Mouse (Mus musculus) forelimb bud, embryonic 11.5 days (tissue): Measurements from ENCODE around the gene Rfc5.
A peak's percentile ranks its signal among the peaks of the same experiment; 100 is the strongest.

Experiments used
- DNase-seq: peaks from one replicate; pipeline ENCODE4 v3.0.0-alpha.2; 2012; ENCODE audit warnings: low read depth, low spot score

Rfc5 gene

DNA sequence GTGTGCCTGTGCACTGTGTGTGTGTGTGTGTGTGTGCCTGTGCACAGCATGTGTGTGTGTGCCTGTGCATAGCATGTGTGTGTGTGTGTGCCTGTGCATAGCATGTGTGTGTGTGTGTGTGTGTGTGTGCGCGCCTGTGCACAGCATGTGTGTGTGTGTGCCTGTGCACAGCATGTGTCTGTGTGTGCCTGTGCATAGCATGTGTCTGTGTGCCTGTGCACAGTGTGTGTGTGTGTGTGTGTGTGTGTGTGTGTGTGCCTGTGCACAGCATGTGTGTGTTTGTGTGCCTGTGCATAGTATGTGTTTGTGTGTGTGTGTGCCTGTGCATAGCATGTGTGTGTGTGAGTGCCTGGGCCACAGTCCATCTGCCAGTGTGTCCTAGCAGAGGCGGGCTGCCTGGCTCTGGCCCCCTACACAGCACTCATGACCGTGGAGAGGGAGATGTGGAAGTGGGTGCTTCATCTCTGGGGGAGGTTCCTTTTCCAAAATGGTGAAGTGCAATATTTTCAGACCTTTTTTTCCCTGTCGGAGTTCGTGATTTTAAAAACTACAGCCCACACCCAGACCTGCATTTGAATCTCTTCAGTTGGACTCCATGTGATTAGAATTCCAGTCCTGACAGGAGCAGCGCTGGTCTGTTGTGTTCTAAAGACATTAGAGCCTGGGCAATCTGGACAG lies 14.3 kb downstream of the Rfc5 start:
- DNase-seq = no peak

DNA sequence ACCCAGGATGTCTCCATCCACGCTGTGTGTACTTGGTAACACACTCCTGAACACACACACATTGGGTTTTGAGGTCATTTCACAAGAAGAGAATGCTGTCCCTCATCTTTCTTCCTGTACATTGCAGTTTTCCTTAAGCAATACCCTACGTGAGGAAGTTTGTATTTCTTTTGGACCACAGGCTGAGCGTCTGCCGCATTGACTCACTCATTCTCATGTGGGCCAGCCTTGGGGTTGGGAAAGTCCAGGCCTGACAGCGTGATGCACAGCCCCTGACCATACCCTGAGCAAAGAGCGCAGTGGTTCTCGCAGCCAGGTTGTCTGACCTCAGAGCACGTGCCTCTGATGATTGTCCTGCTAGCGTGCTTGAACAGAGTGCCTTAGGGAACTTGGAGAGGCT lies 15.4 kb downstream of the Rfc5 start:
- no peak for DNase-seq

DNA sequence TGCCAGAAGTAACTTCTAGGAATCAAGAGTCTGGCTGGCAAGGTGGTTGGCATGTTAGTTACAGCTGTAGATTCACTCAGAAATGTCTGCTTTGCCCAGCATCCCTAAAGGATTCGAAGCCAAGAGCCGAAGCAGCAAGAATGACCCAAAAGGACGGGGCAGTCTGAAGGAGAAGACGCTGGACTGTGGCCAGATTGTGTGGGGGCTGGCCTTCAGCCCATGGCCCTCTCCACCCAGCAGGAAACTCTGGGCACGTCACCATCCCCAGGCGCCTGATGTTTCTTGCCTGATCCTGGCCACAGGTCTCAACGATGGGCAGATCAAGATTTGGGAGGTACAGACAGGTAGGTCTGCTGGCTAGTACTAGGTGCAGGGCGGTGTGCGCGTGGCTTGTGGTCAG lies 18.3 kb downstream of the Rfc5 start:
- no peak for DNase-seq

DNA sequence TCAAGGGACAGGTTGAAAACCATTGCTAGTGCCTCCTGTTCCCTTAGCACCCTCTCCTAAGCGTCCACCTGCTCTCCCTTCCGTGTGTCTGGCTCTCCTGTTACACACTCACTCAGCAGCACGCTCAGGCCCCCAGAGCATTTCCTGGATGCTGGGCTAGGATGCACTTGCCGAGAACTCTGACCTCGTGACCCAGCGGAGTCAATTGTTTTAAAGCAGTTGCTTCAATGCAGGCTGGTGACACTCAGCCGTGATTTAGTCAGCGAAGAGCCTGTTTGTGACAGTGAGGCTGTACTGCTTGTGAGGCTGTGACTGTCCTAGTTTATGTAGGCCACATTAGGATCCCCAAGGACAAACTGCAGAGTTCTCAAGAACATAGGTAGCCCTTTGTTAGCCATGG lies 21.6 kb downstream of the Rfc5 start:
- no peak for DNase-seq

DNA sequence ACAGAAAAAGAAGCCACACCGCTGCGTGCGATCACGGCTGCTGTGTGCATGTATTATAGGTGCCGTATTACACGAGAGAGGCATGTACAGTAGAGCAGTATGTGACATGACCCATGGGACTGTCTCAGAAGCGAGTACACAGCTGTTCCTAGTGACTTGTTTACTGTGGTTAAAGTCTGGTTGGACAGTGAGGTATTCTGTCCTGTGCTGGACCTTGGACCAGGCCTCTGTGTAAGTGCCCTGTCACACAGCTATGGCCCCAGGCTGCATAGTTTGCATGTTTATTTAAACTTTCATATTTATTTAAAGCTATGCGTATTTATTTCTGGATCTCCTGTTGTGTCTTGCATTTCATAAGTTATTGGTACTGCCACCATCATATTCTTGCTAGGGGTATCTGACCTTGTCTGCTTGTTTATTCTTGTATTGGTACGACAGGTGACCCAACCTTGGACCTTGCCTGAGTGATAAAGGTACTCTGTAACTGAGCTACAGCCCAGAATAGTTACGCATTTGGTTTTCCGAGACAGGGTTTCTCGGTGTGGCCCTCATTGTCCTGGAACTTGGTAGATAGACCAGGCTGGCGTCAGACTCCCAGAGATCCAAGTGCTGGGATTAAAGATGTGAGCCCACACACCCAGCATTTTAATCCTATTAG lies 22.8 kb downstream of the Rfc5 start:
- no peak for DNase-seq

DNA sequence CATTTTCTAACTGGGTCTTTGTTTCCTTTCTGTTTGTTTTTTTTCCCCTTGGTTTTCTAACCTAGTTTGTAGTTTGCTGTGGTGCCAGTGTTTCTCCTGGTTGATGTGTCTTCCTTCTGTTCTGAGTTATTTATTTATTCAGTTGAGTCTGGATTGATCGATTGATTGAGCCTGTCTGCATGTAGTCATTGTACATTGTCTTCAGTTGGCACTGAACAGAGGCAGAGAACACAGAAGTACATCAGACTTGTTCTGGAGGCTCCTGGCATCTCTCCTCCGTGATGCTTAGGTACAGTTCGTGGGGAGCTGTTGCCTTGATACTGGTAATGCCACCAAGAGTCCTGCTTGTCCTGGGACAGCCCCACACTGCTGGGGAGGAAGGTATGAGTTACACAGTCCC lies 24.0 kb downstream of the Rfc5 start:
- DNase-seq = no peak

DNA sequence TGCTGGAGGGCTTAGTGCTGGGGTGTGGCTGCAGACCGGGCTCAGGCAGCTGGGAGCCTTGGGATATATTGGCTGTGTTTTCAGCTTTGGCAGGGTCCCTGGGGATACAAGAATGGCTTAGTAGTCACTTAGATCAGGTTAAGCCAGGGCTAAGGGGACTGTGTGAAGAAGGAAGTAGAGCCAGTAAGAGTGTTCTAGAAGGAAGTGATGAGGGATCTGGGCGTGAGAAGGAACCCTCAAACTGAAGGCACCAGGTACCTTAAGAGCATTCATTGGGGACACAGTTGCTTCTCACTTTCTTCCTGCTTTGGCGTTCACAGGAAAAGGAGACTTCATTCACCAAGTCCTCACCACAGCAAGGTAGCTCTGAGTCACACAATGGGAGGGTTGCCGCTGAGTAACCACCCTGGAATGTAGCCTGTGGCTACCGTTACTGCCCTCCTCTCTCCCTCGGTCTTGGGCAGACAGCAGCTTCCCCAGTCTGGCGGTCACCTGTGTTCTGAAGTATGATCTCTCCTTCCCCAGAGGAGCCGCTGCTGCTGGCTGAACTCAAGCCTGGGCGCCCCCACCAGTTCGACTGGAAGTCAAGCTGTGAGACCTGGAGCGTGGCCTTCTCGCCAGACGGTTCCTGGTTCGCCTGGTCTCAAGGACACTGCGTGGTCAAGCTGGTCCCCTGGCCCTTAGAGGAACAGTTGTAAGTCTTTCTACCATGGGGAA lies 25.6 kb downstream of the Rfc5 start:
- no peak for DNase-seq

DNA sequence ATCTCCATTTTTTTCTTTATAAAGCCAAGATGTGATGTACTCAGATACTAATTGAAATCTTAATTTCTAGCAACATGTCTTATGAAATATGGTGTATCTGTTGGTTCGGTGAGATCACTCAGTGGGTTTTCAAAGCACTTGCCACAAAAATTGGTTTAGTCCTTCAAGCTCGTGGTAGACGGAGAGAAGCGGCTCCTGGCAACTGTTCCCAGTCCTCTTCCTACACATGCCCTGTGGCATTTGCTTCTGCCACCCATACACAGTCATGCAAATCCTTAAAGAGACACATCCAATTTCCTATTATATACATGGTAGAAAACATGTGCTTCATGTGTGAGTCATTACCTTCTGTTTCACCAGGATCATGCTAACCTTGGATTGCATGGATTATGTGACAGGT lies 27.3 kb downstream of the Rfc5 start:
- no peak for DNase-seq

DNA sequence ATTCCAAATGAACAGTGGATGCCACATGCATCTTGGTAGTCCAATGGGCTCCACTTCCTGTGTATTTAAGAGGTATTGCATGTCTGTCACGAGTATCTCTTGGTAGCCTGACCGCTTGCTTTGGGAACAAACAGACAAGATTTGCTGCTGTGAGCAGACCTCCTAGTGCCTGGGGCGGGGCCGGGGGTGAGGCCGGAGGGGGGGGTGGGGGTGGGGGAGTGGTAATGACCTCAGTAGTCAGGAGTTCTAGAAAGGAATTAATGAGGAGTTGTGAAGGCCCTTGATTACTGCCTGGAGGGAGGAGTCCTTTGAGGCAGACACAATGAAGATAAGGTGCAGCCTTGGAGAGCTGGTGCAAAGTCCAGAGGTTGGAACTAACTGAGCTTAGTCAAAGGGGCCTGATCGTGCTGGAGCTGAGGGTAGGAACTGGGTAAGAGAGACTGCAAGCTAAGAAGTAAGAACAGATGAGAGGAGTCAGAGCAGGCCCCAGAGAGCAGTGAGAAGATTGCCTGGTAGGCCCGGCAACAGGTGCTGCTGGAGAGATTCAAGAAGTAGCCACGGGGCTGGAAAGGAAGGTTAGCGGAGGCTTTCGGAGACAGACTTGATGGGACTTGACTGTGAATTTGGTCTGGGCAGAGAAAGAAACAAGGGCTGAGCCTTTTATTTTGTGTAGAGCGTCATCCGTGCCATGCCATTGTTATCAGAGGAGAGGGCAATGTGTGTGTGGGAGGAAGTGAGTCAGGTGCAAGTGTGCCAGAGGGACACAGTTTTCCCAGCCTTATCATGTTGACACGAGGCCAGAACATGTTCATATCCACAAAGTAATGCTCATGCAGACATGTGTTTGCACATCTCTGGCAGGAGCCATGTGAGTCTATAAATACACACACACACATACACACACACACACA lies 28.0 kb downstream of the Rfc5 start:
- no peak for DNase-seq

DNA sequence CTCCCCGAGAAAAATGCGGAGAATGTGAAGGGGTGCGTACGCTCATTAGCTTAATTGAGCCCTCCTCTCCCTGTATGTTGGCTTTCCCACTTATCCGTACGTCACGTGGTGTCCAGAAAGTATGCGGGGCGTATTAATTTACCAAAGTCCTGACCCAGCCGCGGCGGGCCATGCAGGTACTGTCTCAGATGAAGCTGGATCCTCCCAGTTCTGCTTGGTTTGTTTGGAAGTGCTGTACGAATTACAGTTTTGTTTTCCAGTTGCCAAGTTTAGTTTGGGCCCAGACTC lies 28.7 kb downstream of the Rfc5 start:
- no peak for DNase-seq

DNA sequence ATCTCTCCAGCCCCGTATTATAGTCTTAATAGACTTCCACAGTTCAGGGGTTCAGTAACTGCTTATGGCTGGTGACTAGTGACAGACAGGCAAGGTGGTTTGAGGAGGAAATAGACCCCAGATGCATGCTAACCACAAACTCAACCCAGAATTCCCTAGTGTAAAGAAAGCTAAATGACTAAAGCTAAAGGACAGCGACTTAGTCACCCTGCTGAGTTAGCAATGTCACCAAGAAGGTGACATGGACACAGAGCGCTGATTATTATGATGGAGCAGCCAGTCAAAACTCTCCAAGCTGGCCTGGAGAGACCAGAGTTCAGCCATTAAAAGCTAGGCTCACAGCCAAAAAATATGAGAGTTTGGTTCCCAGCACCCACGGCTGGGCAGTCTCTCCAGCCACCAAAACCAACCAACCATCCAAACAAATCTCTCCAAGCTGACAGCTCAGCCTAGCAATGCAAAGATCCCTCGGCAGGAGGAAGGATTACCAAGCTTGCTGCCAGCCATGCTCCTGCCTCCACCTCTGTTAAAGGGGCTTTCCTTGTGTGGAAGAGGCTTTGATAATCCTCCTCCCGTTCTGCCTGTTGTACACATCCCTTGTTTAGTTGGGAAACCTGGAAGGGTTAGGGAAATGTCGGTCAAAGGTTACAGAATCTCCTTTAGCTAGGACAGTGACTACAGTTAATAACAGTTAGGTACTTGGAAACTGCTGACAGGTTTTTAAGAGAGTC lies 29.2 kb downstream of the Rfc5 start:
- DNase-seq = no peak

DNA sequence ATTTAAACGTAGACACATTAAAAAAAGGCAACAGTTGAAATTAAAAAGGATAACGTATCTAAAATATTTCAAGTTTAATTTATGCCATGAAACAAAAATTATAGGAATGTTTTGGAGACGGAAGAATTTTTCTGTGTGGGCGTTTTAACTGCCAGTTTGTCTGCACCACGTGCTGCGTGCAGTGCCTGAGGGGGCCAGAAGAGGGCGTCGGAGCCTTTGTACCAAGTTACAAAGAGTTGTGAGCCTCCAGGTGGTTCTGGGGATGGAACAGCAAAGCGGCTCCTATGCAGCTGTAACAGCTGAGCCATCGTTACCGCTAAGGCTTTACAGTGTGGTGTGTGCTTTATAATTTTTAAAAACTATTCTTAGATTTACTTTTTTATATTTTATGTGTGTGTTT lies 30.1 kb downstream of the Rfc5 start:
- peak; percentile 56 for DNase-seq

DNA sequence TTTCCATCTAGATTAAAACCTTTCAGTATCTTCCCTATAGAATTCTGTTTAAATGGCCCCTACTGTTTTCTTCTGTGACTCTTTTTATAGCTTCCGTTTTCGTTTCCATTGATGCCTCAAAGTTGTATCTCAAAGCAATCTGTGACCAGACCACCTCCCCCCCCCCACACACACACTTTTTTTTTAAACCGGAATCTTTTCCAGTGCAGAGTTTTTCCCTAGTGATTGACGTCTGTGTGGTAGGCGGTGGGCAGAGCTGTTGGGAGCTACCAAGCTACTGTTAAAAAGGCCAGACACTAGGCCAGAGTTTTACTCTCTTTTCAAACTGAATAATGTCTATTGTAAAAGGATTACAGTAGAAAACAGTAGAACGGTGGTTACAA lies 30.6 kb downstream of the Rfc5 start:
- DNase-seq = no peak

DNA sequence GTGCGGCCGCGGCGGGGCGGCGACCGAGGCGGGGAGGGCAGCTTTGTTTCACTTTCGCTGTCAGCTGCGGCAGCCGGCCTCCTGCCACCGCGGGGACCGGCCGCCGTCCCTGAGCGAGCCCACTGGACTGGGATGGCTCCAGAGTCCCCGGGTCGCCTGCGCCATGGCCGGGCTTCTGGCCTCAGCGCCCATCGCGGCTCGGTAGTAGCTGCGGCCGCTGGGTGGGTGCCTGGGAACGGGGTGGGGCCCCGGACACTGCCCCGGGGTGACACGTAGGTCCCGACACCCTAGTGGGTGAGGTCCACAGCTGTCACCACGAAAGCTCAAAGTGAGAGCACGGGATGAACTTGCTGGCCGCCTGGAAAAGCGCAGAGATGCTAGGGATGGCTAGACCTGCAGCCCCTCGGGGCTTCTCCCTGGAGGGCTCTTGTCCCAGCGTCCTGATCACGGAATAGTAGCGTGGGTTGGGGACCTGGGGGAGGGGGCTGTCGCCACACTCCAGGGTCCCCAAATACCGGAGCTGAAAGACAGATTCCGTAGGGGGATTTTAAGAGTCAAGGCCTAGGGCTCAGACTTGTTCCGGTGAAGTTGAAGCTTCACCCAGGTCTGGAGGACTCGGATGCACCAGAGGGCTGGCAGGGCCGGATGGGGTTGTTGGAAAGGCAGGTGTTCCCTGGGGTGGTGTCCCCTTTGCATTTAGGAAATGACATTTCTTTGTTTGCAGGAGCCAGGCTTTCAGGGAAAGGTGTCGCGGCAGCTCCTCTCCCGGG lies 31.2 kb downstream of the Rfc5 start:
- no peak for DNase-seq

DNA sequence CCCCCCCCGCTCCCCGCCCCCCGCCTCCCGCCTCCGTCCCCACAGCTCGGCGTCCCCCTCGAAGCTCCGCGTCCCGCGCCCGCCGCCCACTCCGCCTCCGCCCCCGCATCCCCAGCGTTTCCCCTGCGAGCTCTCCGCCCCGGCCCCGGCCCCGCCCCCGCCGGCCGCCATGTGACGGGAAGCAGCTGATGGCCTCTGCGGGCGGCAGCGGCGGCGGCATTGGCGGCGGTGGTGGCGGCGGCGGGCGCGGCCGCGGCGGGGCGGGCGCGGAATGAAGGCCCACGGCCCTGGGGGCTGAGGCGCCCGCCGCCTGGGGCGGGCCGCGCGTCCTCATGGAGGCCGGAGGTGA lies 31.7 kb downstream of the Rfc5 start, which contains the start of gene Wsb2:
Gene Wsb2, plus strand, starts transcription at position 176 of the 349 bp plus-strand sequence.
- DNase-seq = no peak

DNA sequence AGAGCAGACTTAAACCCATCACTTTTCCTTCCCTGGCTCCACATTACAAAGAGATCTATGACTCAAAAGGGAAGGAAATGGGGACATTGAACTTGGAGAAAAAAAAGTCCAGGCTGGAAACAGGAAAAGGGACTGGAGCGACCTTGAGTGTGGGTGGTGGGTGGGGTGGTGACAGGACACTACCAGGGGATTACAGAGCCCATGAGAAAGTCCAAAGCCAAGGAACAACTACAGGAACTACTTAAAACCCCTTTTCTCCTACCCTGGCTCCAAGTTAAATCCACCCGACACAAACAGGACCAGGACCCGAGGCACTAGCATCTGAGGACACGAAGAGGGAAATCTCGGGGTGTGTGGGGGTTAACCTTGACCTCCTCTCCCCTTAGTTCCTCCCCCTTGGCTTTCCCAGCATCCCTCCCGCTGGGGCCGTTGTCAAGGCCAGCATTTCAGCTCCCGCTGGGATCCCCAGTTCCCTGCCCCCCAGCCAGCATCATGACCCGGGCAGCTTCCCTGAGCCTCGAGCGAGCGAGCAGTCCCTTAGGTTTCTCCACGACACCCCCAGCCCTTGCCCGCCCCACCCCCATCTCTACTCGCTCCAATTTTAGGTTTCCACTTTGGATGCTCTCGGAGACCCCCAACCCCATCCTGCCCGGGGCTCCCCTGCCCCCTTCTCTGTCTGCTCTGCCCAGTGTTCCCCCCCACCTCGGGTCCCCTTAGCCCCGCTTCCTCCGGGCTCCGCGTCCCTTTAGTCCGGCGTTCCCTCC lies 32.3 kb downstream of the Rfc5 start:
- no peak for DNase-seq

DNA sequence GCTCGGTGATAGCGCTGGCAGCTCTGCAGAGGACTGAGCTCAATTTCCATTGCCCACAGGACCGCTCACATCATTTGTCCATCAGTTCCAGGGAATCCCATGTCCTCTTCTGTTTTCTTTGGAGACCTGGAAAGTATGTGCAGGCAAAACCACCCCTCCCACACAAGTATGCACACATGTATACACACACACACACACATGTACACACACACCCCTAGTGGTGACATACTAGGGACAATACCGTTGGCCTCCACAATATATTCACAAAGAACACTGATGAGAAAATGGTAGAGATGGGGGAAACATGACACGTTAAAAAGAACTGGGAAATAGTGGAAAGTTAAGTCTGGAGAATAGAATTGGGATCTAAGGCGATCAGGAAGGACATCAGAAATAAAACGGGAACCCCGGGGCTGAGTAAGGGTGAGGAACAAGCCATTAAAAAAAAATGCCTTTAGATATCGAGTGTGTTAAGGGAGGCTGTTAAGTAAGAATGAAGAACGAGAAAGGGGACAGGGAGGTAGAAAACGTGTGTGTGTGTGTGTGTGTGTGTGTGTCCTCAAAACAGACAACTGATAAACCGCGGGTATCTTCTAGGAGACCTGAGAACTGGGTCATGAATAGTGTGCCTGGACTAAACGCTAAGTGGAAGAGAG lies 33.1 kb downstream of the Rfc5 start:
- DNase-seq = no peak

DNA sequence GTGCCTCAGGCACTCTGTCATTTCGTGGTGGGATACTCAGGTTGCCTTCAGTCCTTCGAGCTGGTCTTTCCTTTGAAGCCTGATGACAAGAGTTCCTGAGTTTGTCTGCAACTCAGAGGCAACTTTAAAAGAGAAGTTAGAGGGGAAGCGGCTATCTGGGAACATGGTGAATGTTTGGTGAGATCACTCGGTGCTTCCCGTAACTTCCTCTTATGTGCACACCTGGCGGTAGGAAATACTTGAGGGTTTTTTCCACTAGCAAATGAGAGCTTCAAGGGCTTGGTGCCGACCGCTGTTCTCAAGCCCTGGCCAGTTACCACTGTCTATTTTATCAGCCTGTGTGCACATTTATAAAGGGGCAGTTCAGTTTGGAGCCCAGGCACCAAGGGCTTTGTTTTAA lies 34.7 kb downstream of the Rfc5 start:
- DNase-seq = no peak

DNA sequence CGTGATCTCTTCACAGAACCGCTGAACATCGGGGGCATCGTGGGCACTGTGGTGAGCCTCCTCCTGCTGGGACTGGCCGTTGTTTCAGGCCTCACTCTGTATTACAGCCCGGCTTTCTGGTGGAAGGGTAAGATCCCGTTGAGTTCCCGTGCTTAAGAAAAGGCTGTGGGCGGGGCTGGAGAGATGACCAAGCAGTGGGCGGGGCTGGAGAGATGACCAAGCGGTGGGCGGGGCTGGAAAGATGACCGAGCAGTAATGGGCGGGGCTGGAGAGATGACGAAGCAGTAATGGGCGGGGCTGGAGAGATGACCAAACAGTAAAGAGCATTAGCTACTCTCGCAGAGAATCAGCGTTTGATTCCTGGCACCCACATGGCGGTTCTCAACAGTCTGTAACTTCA lies 40.6 kb downstream of the Rfc5 start:
- DNase-seq = peak; percentile 43

DNA sequence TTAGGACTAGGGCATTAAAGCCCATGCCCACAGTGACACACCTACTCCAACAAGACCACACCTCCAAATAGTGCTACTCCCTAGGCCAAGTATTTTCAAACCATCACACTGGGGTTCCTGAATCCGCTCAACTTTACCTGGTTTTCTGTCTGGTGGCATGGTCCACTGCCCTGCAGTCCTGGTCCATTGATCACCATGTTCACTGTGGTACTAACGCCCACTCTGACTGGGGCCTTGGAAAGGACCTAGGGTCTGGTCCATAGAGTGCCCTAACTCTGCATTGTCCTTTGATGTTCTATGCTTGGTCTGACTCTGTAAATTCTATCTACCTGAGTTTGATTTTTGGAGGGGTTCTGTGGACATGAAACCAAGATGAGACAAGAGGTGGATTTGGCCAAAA lies 41.0 kb downstream of the Rfc5 start:
- no peak for DNase-seq
